Mouse (Mus musculus): ENCODE data around the gene Rhox10. TPM values are rescaled to one million over a fixed set of nuclear protein-coding genes. Genes with fewer than 3 reads are reported as not detected.

The Rhox10 gene
- polyA plus RNA-seq, 1 experiment from 2014 or later: not detected

Other genes starting within 250 kb of the Rhox10 start
- gene Rhox6, start 239.6 kb upstream of the Rhox10 start, polyA plus RNA-seq (2015; fragmentation: Nextera tagmentation; extraction: Ambion mirVana): 1.00 and 1.6 TPM in 2 replicates
- not detected in 2 replicates for gene Rhox7a, start 234.8 kb upstream of the Rhox10 start, polyA plus RNA-seq (2015; fragmentation: Nextera tagmentation; extraction: Ambion mirVana)
- gene Rhox8, start 187.5 kb upstream of the Rhox10 start, polyA plus RNA-seq (2015; fragmentation: Nextera tagmentation; extraction: Ambion mirVana): not detected in 2 replicates
- gene Rhox7b, start 169.2 kb upstream of the Rhox10 start, polyA plus RNA-seq (2015; fragmentation: Nextera tagmentation; extraction: Ambion mirVana): not detected in 2 replicates
- gene Rhox9, start 164.7 kb upstream of the Rhox10 start, polyA plus RNA-seq (2015; fragmentation: Nextera tagmentation; extraction: Ambion mirVana): not detected in 2 replicates
- gene Btg1-ps1, start 47.7 kb upstream of the Rhox10 start, polyA plus RNA-seq (2015; fragmentation: Nextera tagmentation; extraction: Ambion mirVana): not detected in 2 replicates
- gene Btg1-ps2, start 23.4 kb upstream of the Rhox10 start, polyA plus RNA-seq (2015; fragmentation: Nextera tagmentation; extraction: Ambion mirVana): not detected in 2 replicates
- not detected in 2 replicates for gene Rhox11, start 18.7 kb downstream of the Rhox10 start, polyA plus RNA-seq (2015; fragmentation: Nextera tagmentation; extraction: Ambion mirVana)
- not detected in 2 replicates for gene Rhox12, start 44.4 kb downstream of the Rhox10 start, polyA plus RNA-seq (2015; fragmentation: Nextera tagmentation; extraction: Ambion mirVana)
- not detected in 2 replicates for gene Rhox13, start 54.7 kb downstream of the Rhox10 start, polyA plus RNA-seq (2015; fragmentation: Nextera tagmentation; extraction: Ambion mirVana)
- gene Zbtb33, start 123.3 kb downstream of the Rhox10 start, polyA plus RNA-seq (2015; fragmentation: Nextera tagmentation; extraction: Ambion mirVana): 3.6 and 3.9 TPM in 2 replicates
- 34.7 and 36.1 TPM in 2 replicates for gene Tmem255a, start 186.0 kb downstream of the Rhox10 start, polyA plus RNA-seq (2015; fragmentation: Nextera tagmentation; extraction: Ambion mirVana)
- 7.9 and 12.3 TPM in 2 replicates for gene Atp1b4, start 249.7 kb downstream of the Rhox10 start, polyA plus RNA-seq (2015; fragmentation: Nextera tagmentation; extraction: Ambion mirVana)

Data from embryonic facial prominence, embryonic 15.5 days (tissue).